Mouse (Mus musculus) ES-E14 (cell line): ENCODE measurements around the gene Pik3ap1. TPM values are rescaled to one million over a fixed set of nuclear protein-coding genes. Genes with fewer than 3 reads are reported as not detected.

Experiments
- DNase-seq: peaks from one replicate; pipeline ENCODE4 v3.0.0-alpha.2; 2013; ENCODE audit warnings: low read depth, low spot score
- H3K27ac ChIP-seq: 2 replicates; pipeline ENCODE4 v1.5.1; 2012; ENCODE audit warnings: low read depth, mild to moderate bottlenecking, low read length, moderate library complexity, mixed read lengths; ENCODE audit not compliant: poor library complexity, insufficient read depth, severe bottlenecking
- H3K36me3 ChIP-seq: 2 replicates; pipeline ENCODE4 v1.6.1; 2012; ENCODE audit warnings: mild to moderate bottlenecking, low read length, moderate library complexity, mixed read lengths; ENCODE audit not compliant: control insufficient read depth, poor library complexity, insufficient read depth, severe bottlenecking
- H3K4me1 ChIP-seq, 2 experiments: fragments of 150-350 bp in 1 of 2; sonication (generic) in 1 of 2; 2 replicates each; pipeline ENCODE4 v1.6.1; 2012; ENCODE audit warnings: low read length in 2 of 2, mild to moderate bottlenecking in 1 of 2, mixed read lengths in 1 of 2; ENCODE audit not compliant: control insufficient read depth in 2 of 2, insufficient read depth in 2 of 2, poor library complexity in 1 of 2
- H3K4me3 ChIP-seq, 2 experiments: fragments of 150-350 bp in 1 of 2; sonication (generic) in 1 of 2; 2 replicates each; pipeline ENCODE4 v1.5.1; 2012; ENCODE audit warnings: low read length in 2 of 2, low read depth in 1 of 2, mild to moderate bottlenecking in 1 of 2, mixed read lengths in 1 of 2; ENCODE audit not compliant: insufficient read depth in 1 of 2, poor library complexity in 1 of 2, severe bottlenecking in 1 of 2
- H3K9ac ChIP-seq: 2 replicates; pipeline ENCODE4 v1.6.1; 2012; ENCODE audit warnings: low read depth, mild to moderate bottlenecking, low read length, mixed read lengths; ENCODE audit not compliant: poor library complexity, insufficient read depth, severe bottlenecking
- H3K9me3 ChIP-seq: fragments of 150-350 bp; sonication (generic); 2 replicates; pipeline ENCODE4 v1.6.1; 2012; ENCODE audit warnings: low read depth, mild to moderate bottlenecking, low read length; ENCODE audit not compliant: control insufficient read depth, insufficient read depth
- CHD2 ChIP-seq: IDR thresholded peaks from 2 replicates; pipeline ENCODE4 v1.6.1; 2014; ENCODE audit warnings: mild to moderate bottlenecking, low read depth, low read length, inconsistent platforms
- HCFC1 ChIP-seq: IDR thresholded peaks from 2 replicates; pipeline ENCODE4 v1.6.1; 2012; ENCODE audit warnings: low read length, inconsistent platforms, borderline replicate concordance; ENCODE audit not compliant: insufficient read depth
- MAFK ChIP-seq: IDR thresholded peaks from 2 replicates; pipeline ENCODE4 v1.6.1; 2014; ENCODE audit warnings: mild to moderate bottlenecking, low read depth, low read length, inconsistent platforms; ENCODE audit not compliant: insufficient read depth
- ZC3H11A ChIP-seq: IDR thresholded peaks from 2 replicates; pipeline ENCODE4 v1.6.1; 2012; ENCODE audit warnings: low read depth, mild to moderate bottlenecking, inconsistent platforms, low read length, borderline replicate concordance
- ZNF384 ChIP-seq: IDR thresholded peaks from 2 replicates; pipeline ENCODE4 v1.6.1; 2012; ENCODE audit warnings: low read depth, low read length, inconsistent platforms
- in situ Hi-C, 2 experiments: fragments of 600-800 bp; cut with MboI; formaldehyde crosslinking; loops; one replicate each; pipeline ENCODE4 v1.15.1; 2025; ENCODE audit warnings: low sequenced_read_pairs in 2 of 2, inconsistent platforms in 1 of 2; ENCODE audit not compliant: unreplicated experiment in 2 of 2
- total RNA-seq: library from RNA; depleted of rRNA; stranded (reverse); fragments of 300-350 nt; gene quantifications from 2 replicates; pipeline ENCODE4 v1.2.3, GENCODE M21; 2012

The Pik3ap1 gene
- total RNA-seq, 1 experiment, result 1.1 TPM

GRCm38 (mm10) chr19:41418786-41419185 is 33.9 kb upstream of the Pik3ap1 start:
- Histone ChIP-seq H3K27ac (no peak overlapping the region), H3K9ac (no peak overlapping the region), H3K36me3 (no peaks in the 10 kb centered on the region), H3K4me1 (0 out of 4 replicates have a peak, but pooled peaks cover 0 to 2% of the 10 kb centered on the region in 2 experiments), H3K4me3 (no peak overlapping the region), H3K9me3 (no peaks in the 10 kb centered on the region)
- DNase-seq, result no peak
- in situ Hi-C loops, result no loop called here
- TF ChIP-seq MAFK (no peak), HCFC1 (no peak), ZNF384 (no peak), ZC3H11A (no peak), CHD2 (no peak)

DNA sequence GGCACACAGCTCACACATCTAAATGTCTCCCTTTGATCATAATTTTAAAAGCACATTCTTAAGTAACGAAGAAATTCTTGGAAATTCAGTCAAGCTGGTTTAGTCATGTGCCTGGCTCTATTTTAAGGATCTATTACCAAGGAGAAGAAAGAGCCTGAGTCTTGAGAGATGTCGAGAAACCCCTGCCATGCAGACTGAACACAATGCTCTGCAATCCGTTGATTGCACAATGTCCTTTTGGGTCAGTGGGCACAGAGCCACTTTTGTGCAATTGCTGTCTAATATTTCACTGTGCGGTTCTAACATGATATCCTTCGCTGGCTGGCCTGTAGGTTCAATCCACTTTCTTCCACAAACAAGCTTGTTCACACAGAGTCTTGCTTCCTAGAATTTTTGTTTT is 33.1 kb upstream of the Pik3ap1 start:
- Histone ChIP-seq H3K27ac (no peak overlapping the region), H3K36me3 (no peaks in the 10 kb centered on the region), H3K4me3 (no peak overlapping the region), H3K9me3 (no peaks in the 10 kb centered on the region), H3K9ac (no peak overlapping the region), H3K4me1 (0 out of 4 replicates have a peak, but pooled peaks cover 0 to 2% of the 10 kb centered on the region in 2 experiments)
- in situ Hi-C loops, result no loop called here
- TF ChIP-seq MAFK, result no peak
- no peak for TF ChIP-seq CHD2
- no peak for TF ChIP-seq ZNF384
- TF ChIP-seq HCFC1, result no peak
- TF ChIP-seq ZC3H11A, result no peak
- DNase-seq, result no peak

DNA sequence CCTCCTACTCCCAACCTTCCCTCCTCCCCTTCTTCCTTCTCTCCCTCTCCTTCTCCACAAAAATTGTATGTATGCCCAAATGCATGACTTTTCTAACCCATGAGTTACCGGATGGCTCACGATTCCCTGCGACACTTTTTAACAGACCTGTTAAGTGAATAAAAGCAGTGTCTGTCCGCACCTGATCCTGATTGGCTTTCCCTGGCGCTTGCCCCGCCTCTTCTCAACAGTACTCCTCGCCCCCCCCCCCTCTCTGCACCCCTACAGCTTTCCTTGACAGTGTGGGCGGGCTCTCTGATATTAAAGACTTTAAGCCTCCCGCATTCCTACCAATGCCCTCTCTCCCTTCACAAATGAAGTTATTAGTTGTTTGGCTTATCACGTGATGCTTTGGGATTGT is 31.3 kb upstream of the Pik3ap1 start:
- Histone ChIP-seq H3K27ac (no peak overlapping the region), H3K4me3 (no peak overlapping the region), H3K9me3 (no peaks in the 10 kb centered on the region), H3K9ac (no peak overlapping the region), H3K4me1 (0 out of 4 replicates have a peak, but pooled peaks cover 0 to 2% of the 10 kb centered on the region in 2 experiments), H3K36me3 (no peaks in the 10 kb centered on the region)
- TF ChIP-seq MAFK (no peak), ZNF384 (no peak), HCFC1 (no peak), ZC3H11A (no peak), CHD2 (no peak)
- DNase-seq, result no peak
- in situ Hi-C loops, result no loop called here

GRCm38 (mm10) chr19:41402603-41403002 is 17.7 kb upstream of the Pik3ap1 start:
- no peak for DNase-seq
- Histone ChIP-seq H3K4me3 (no peak overlapping the region), H3K27ac (no peak overlapping the region), H3K9me3 (no peaks in the 10 kb centered on the region), H3K36me3 (no peaks in the 10 kb centered on the region), H3K4me1 (no peaks in the 10 kb centered on the region), H3K9ac (no peak overlapping the region)
- TF ChIP-seq ZNF384, result no peak
- no peak for TF ChIP-seq HCFC1
- no peak for TF ChIP-seq MAFK
- no peak for TF ChIP-seq ZC3H11A
- TF ChIP-seq CHD2, result no peak
- in situ Hi-C loops, result no loop called here

DNA sequence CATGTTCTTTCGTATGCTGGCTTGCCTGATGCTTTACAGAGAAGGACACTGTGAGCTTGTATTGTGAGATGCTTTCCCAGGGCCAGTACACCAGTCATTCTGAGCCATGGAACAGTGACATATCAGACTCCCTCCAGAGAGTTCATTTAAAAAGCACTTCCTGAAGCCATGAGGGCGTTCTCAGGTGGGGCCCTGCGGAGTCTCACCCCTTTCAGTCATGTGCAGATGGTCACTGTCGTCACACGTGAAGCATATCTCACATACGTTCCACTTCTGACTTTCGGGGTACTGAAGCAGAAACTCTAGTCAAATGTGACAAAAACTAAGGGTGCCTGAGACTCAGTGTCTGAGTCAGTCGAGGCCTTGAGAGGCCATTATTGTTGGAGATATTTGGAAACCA is 6.0 kb upstream of the Pik3ap1 start:
- TF ChIP-seq ZC3H11A (no peak), HCFC1 (no peak), CHD2 (no peak), MAFK (no peak), ZNF384 (no peak)
- H3K9me3 ChIP-seq, result no peaks in the 10 kb centered on the region
- H3K4me1 ChIP-seq, result no peaks in the 10 kb centered on the region
- in situ Hi-C loops, result no loop called here
- DNase-seq, result no peak
- no peak overlapping the region for H3K9ac ChIP-seq
- no peaks in the 10 kb centered on the region for H3K36me3 ChIP-seq
- no peak overlapping the region for H3K27ac ChIP-seq
- H3K4me3 ChIP-seq, result no peak overlapping the region
